Mouse (Mus musculus) intestine, embryonic 15.5 days (tissue): ENCODE measurements around the gene Ltbp2. TPM values are rescaled to one million over a fixed set of nuclear protein-coding genes. Genes with fewer than 3 reads are reported as not detected.

ENCODE experiments used
- ATAC-seq: fragments of 200-750 bp; cut with Nextera tagmentation; 2 replicates; pipeline ENCODE4 v1.8.0; 2017; ENCODE audit warnings: moderate TSS enrichment, moderate library complexity
- H3K27ac ChIP-seq: fragments of 300-500 bp; sonication (generic); 2 replicates; pipeline ENCODE4 v1.5.1; 2015; ENCODE audit warnings: mild to moderate bottlenecking, inconsistent platforms
- H3K27me3 ChIP-seq: fragments of 300-500 bp; sonication (generic); replicated peaks from 2 replicates; pipeline ENCODE4 v1.6.1; 2015; ENCODE audit warnings: inconsistent platforms
- H3K36me3 ChIP-seq: fragments of 300-500 bp; sonication (generic); 2 replicates; pipeline ENCODE4 v1.6.1; 2015; ENCODE audit warnings: inconsistent platforms
- H3K4me1 ChIP-seq: fragments of 300-500 bp; sonication (generic); replicated peaks from 2 replicates; pipeline ENCODE4 v1.6.1; 2015; ENCODE audit warnings: inconsistent platforms
- H3K4me2 ChIP-seq: fragments of 300-500 bp; sonication (generic); replicated peaks from 2 replicates; pipeline ENCODE4 v1.6.1; 2015; ENCODE audit warnings: mild to moderate bottlenecking, inconsistent platforms
- H3K4me3 ChIP-seq: fragments of 300-500 bp; sonication (generic); replicated peaks from 2 replicates; pipeline ENCODE4 v1.5.1; 2015; ENCODE audit warnings: inconsistent platforms
- H3K9ac ChIP-seq: fragments of 300-500 bp; sonication (generic); 2 replicates; pipeline ENCODE4 v1.6.1; 2015; ENCODE audit warnings: inconsistent platforms
- H3K9me3 ChIP-seq: fragments of 300-500 bp; sonication (generic); 2 replicates; pipeline ENCODE4 v1.6.1; 2016; ENCODE audit warnings: inconsistent platforms
- WGBS: fragments of 180-500 bp; shearing (Covaris S2); methylation state at CpG from one replicate; pipeline ENCODE4 v1.1.7; 2015; 5-methylcytosine and 5-hydroxymethylcytosine counted together
- polyA plus RNA-seq: library from polyadenylated mRNA; unstranded; fragments of >200 nt; fragmentation: Nextera tagmentation; extraction: Ambion mirVana; gene quantifications from 2 replicates; pipeline ENCODE4 v1.2.1, GENCODE M21; 2015

The Ltbp2 gene
- polyA plus RNA-seq, 1 experiment from 2014 or later: 0.75 TPM

GRCm38 (mm10) chr12:84807351-84807750 is 69.0 kb downstream of the Ltbp2 start:
- Histone ChIP-seq H3K4me1 (peaks cover 11% of the 10 kb centered on the region), H3K9me3 (no peaks in the 10 kb centered on the region)

GRCm38 (mm10) chr12:84806726-84807125 is 69.6 kb downstream of the Ltbp2 start:
- WGBS: 53% methylated on average over 5 of the region's 5 CpGs
- Histone ChIP-seq H3K4me3 (no peak overlapping the region), H3K27me3 (no peaks in the 10 kb centered on the region), H3K27ac (no peak overlapping the region), H3K4me2 (no peak overlapping the region; the same call in 1 of the 2 replicates), H3K9ac (no peak overlapping the region), H3K4me1 (peaks cover 11% of the 10 kb centered on the region), H3K9me3 (no peaks in the 10 kb centered on the region), H3K36me3 (no peaks in the 10 kb centered on the region)
- peak; percentile 35 for ATAC-seq

More at GRCm38 (mm10) chr12:84807351-84807750, 69.0 kb downstream of the Ltbp2 start:
- Histone ChIP-seq H3K27ac (no peak overlapping the region), H3K4me3 (no peak overlapping the region), H3K4me2 (no peak overlapping the region), H3K36me3 (no peaks in the 10 kb centered on the region), H3K27me3 (no peaks in the 10 kb centered on the region), H3K9ac (no peak overlapping the region)
- no peak for ATAC-seq
- WGBS: 80% methylated on average over 13 of the region's 13 CpGs

GRCm38 (mm10) chr12:84806010-84806409 is 70.3 kb downstream of the Ltbp2 start:
- Histone ChIP-seq H3K9me3 (no peaks in the 10 kb centered on the region), H3K4me3 (no peak overlapping the region), H3K36me3 (no peaks in the 10 kb centered on the region), H3K27ac (peak overlapping the region; percentile 56), H3K9ac (no peak overlapping the region), H3K27me3 (no peaks in the 10 kb centered on the region), H3K4me1 (peaks cover 11% of the 10 kb centered on the region), H3K4me2 (peak overlapping the region; percentile 17)
- peak; percentile 71 for ATAC-seq
- 61% methylated on average over 1 of the region's 1 CpGs for WGBS

DNA sequence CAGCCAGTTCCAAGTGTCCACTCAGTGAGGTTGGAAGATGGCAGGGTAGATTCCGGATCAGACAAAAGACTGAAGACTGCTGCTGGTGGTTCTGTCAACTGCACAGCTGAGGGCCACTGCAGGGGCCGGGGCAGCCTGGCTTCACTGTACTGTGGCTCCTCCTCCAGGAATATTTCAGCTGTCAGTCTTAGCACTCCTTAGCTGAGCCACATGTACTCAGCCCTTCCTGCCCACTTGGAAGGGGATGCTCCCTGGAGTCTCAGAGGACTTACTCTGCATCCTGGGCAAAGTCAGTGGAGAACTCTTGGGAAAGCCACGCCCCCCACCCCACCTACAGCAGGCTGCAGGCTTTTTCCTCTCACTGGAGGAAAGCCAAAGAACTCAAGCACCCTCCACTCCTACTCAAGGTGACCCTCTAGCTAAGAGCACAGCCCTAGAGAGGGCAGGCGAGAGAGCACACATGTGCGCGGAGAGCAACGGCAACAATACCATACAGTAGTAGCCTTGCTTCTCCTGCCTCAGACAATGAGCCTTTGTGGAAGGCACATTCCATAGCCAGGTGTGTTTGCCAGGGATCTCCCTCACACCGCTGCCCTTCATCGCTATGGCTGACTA is 71.0 kb downstream of the Ltbp2 start:
- no peaks in the 10 kb centered on the region for H3K36me3 ChIP-seq
- 53% methylated on average over 9 of the region's 9 CpGs for WGBS
- H3K9me3 ChIP-seq: no peaks in the 10 kb centered on the region
- peak overlapping the region; percentile 17 for H3K4me2 ChIP-seq
- H3K9ac ChIP-seq: no peak overlapping the region
- peaks cover 11% of the 10 kb centered on the region for H3K4me1 ChIP-seq
- H3K27me3 ChIP-seq: no peaks in the 10 kb centered on the region
- H3K4me3 ChIP-seq: no peak overlapping the region
- H3K27ac ChIP-seq: peak overlapping the region; percentile 56
- peak; percentile 83 for ATAC-seq

DNA sequence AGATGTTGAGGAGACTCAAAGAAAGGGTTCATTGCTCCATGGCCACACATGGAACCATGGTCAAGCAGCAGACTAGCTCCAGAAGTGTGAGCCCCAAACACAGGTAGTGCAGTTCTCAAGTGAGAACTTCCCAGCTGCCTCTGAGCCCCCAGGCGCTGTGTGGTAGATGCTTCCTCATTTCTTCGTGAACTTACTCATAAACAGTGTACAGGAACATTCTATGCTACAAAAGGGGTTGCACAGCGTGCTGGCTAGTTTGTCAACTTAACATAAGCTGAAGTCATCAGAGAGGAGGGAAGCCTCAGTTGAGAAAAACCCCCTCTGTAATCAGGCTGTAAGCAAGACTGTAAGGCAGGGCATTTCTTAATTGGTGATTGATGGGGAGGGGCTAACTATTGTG is 73.7 kb downstream of the Ltbp2 start:
- Histone ChIP-seq H3K9me3 (no peaks in the 10 kb centered on the region), H3K27ac (no peak overlapping the region), H3K4me2 (no peak overlapping the region), H3K4me1 (peaks cover 11% of the 10 kb centered on the region), H3K27me3 (no peaks in the 10 kb centered on the region), H3K9ac (no peak overlapping the region), H3K36me3 (no peaks in the 10 kb centered on the region), H3K4me3 (no peak overlapping the region)
- WGBS: 81% methylated on average over 3 of the region's 3 CpGs
- ATAC-seq: no peak

GRCm38 (mm10) chr12:84801532-84802110 is 74.7 kb downstream of the Ltbp2 start:
- H3K9me3 ChIP-seq: no peaks in the 10 kb centered on the region

DNA sequence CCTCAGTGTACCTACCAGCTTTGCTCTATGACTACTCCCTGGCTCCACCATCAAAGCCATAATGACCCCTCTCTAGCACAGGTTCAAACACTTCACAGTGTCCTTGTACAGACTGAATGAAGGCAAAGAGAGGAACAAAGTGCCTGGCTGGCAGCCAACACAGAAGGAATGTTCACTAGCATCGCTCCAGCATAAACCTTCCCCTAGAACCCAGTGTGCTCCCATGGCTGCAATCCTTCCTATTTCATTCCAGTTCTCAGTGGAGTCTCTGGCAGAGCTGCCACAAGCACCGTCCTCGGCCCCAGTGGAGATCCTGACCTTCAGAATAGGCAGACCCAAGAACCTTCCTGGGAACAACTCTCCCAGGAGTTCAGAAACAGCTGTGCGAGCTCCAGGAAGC is 75.9 kb downstream of the Ltbp2 start:
- Histone ChIP-seq H3K9ac (no peak overlapping the region), H3K27ac (no peak overlapping the region), H3K9me3 (no peaks in the 10 kb centered on the region), H3K36me3 (no peaks in the 10 kb centered on the region), H3K4me1 (0 out of 2 replicates have a peak, but pooled peaks cover 6% of the 10 kb centered on the region), H3K4me2 (no peak overlapping the region), H3K4me3 (no peak overlapping the region), H3K27me3 (no peaks in the 10 kb centered on the region)
- WGBS: 39% methylated on average over 4 of the region's 4 CpGs
- ATAC-seq: no peak

More at GRCm38 (mm10) chr12:84801532-84802110, 74.7 kb downstream of the Ltbp2 start:
- Histone ChIP-seq H3K4me2 (no peak overlapping the region), H3K9ac (no peak overlapping the region), H3K27me3 (no peaks in the 10 kb centered on the region), H3K4me3 (no peak overlapping the region), H3K36me3 (no peaks in the 10 kb centered on the region), H3K4me1 (peaks cover 11% of the 10 kb centered on the region), H3K27ac (no peak overlapping the region)
- ATAC-seq: no peak
- WGBS: 88% methylated on average over 13 of the region's 13 CpGs

DNA sequence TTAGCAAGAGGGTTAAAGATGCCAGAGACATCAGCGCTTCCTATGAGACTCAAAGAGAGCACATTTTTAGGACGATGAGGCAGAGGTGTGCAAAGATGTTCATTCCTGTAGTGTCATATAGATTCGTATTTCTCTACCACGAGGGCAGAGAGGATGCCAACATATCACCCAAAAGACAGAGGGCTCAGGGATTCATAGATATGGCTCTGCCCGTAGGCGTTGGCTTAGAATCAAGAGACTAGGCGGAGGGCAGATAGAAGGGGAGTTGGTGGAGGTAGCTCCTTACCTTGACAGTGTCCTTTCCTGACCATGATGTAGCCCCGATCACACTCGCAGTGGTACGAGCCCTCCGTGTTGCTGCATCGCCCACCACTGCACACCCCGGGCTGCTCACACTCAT is 77.2 kb downstream of the Ltbp2 start:
- 92% methylated on average over 13 of the region's 13 CpGs for WGBS
- no peaks in the 10 kb centered on the region for H3K36me3 ChIP-seq
- 0 out of 2 replicates have a peak, but pooled peaks cover 4% of the 10 kb centered on the region for H3K4me1 ChIP-seq
- no peak overlapping the region for H3K9ac ChIP-seq
- H3K27ac ChIP-seq: no peak overlapping the region
- ATAC-seq: no peak
- no peak overlapping the region for H3K4me2 ChIP-seq
- no peaks in the 10 kb centered on the region for H3K9me3 ChIP-seq
- no peaks in the 10 kb centered on the region for H3K27me3 ChIP-seq
- H3K4me3 ChIP-seq: no peak overlapping the region

- ATAC-seq: peak; percentile 71
- H3K9me3 ChIP-seq: no peaks in the 10 kb centered on the region
Measured at GRCm38 (mm10) chr12:84794647-84795046, 81.7 kb downstream of the Ltbp2 start.

DNA sequence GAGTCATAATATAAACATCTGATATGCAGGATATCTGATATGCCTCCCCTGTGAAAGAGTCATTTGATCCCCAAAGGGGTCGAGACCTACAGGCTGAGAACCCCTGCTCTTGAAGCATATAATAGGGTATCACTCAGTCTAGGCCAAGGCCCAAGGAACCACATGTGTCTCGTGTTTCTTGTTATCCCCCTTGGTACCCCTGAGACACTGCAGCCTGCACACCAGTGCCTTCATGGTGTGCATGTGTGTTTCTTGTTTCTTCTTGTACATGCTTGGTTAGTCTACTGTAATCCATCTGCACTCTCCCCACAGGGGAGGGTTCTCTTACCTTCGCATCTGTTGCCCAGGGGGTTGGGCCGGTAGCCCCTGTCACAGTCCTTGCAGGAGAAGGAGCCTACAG is 83.7 kb downstream of the Ltbp2 start:
- Histone ChIP-seq H3K4me3 (no peak overlapping the region), H3K27ac (no peak overlapping the region), H3K27me3 (no peaks in the 10 kb centered on the region), H3K36me3 (no peaks in the 10 kb centered on the region), H3K9ac (no peak overlapping the region), H3K4me2 (no peak overlapping the region), H3K4me1 (0 out of 2 replicates have a peak, but pooled peaks cover 4% of the 10 kb centered on the region), H3K9me3 (no peaks in the 10 kb centered on the region)
- no peak for ATAC-seq
- 87% methylated on average over 4 of the region's 4 CpGs for WGBS

More at GRCm38 (mm10) chr12:84794647-84795046, 81.7 kb downstream of the Ltbp2 start:
- Histone ChIP-seq H3K4me3 (no peak overlapping the region), H3K27me3 (no peaks in the 10 kb centered on the region), H3K36me3 (no peaks in the 10 kb centered on the region), H3K4me1 (0 out of 2 replicates have a peak, but pooled peaks cover 4% of the 10 kb centered on the region), H3K27ac (no peak overlapping the region), H3K9ac (no peak overlapping the region), H3K4me2 (no peak overlapping the region)
- 83% methylated on average over 8 of the region's 8 CpGs for WGBS

- Histone ChIP-seq H3K4me2 (no peak overlapping the region), H3K27ac (no peak overlapping the region), H3K4me3 (no peak overlapping the region), H3K27me3 (no peaks in the 10 kb centered on the region), H3K4me1 (0 out of 2 replicates have a peak, but pooled peaks cover 4% of the 10 kb centered on the region), H3K9me3 (no peaks in the 10 kb centered on the region), H3K36me3 (no peaks in the 10 kb centered on the region), H3K9ac (no peak overlapping the region)
- ATAC-seq: no peak
- WGBS: 41% methylated on average over 10 of the region's 10 CpGs
Measured at GRCm38 (mm10) chr12:84790853-84791252, 85.5 kb downstream of the Ltbp2 start.

- Histone ChIP-seq H3K4me3 (no peak overlapping the region), H3K4me2 (no peak overlapping the region), H3K27ac (no peak overlapping the region), H3K9me3 (no peaks in the 10 kb centered on the region), H3K4me1 (peaks cover 11% of the 10 kb centered on the region), H3K9ac (no peak overlapping the region), H3K27me3 (no peaks in the 10 kb centered on the region), H3K36me3 (no peaks in the 10 kb centered on the region)
- ATAC-seq: no peak
- WGBS: 75% methylated on average over 5 of the region's 5 CpGs
Measured at GRCm38 (mm10) chr12:84786091-84786490, 90.2 kb downstream of the Ltbp2 start.
